Mouse (Mus musculus): ENCODE data around the gene Gpc6. TPM values are rescaled to one million over a fixed set of nuclear protein-coding genes. Genes with fewer than 3 reads are reported as not detected.

Gpc6 gene
- total RNA-seq, 2 experiments from 2014 or later, result 11.7 to 12.7 TPM

- no peak for DNase-seq (ENCODE audit: extremely low spot score in 1 of 2, low spot score in 1 of 2)
Measured at GRCm38 (mm10) chr14:116947461-116947860, 22.3 kb downstream of the Gpc6 start.

- DNase-seq (ENCODE audit: extremely low spot score in 1 of 2, low spot score in 1 of 2), result no peak
Measured at GRCm38 (mm10) chr14:116947939-116948591, 22.9 kb downstream of the Gpc6 start.

- no peak for DNase-seq (ENCODE audit: extremely low spot score in 1 of 2, low spot score in 1 of 2)
Measured at GRCm38 (mm10) chr14:116957154-116957553, 32.0 kb downstream of the Gpc6 start.

GRCm38 (mm10) chr14:116964837-116965236 is 39.7 kb downstream of the Gpc6 start:
- no peak for DNase-seq (ENCODE audit: extremely low spot score in 1 of 2, low spot score in 1 of 2)

GRCm38 (mm10) chr14:116974708-116975107 is 49.6 kb downstream of the Gpc6 start:
- DNase-seq (ENCODE audit: extremely low spot score in 1 of 2, low spot score in 1 of 2), result no peak

GRCm38 (mm10) chr14:116975224-116975623 is 50.1 kb downstream of the Gpc6 start:
- DNase-seq (ENCODE audit: extremely low spot score in 1 of 2, low spot score in 1 of 2), result no peak

- no peak for DNase-seq (ENCODE audit: extremely low spot score in 1 of 2, low spot score in 1 of 2)
Measured at GRCm38 (mm10) chr14:116977259-116977658, 52.1 kb downstream of the Gpc6 start.

GRCm38 (mm10) chr14:116979714-116980382 is 54.7 kb downstream of the Gpc6 start:
- no peak for DNase-seq (ENCODE audit: extremely low spot score in 1 of 2, low spot score in 1 of 2)

- no peak for DNase-seq (ENCODE audit: extremely low spot score in 1 of 2, low spot score in 1 of 2)
Measured at GRCm38 (mm10) chr14:116981711-116982110, 56.6 kb downstream of the Gpc6 start.

GRCm38 (mm10) chr14:116987341-116987740 is 62.2 kb downstream of the Gpc6 start:
- no peak for DNase-seq (ENCODE audit: extremely low spot score in 1 of 2, low spot score in 1 of 2)

- no peak for DNase-seq (ENCODE audit: extremely low spot score in 1 of 2, low spot score in 1 of 2)
Measured at GRCm38 (mm10) chr14:117000376-117000775, 75.3 kb downstream of the Gpc6 start.

GRCm38 (mm10) chr14:117002313-117002712 is 77.2 kb downstream of the Gpc6 start:
- no peak for DNase-seq (ENCODE audit: extremely low spot score in 1 of 2, low spot score in 1 of 2)

GRCm38 (mm10) chr14:117008781-117009180 is 83.7 kb downstream of the Gpc6 start:
- DNase-seq (ENCODE audit: extremely low spot score in 1 of 2, low spot score in 1 of 2), result no peak

GRCm38 (mm10) chr14:117012969-117013368 is 87.9 kb downstream of the Gpc6 start:
- DNase-seq (ENCODE audit: extremely low spot score in 1 of 2, low spot score in 1 of 2), result no peak

GRCm38 (mm10) chr14:117013554-117014117 is 88.5 kb downstream of the Gpc6 start:
- DNase-seq (ENCODE audit: extremely low spot score in 1 of 2, low spot score in 1 of 2), result no peak

- no peak for DNase-seq (ENCODE audit: extremely low spot score in 1 of 2, low spot score in 1 of 2)
Measured at GRCm38 (mm10) chr14:117015333-117015922, 90.3 kb downstream of the Gpc6 start.

- DNase-seq (ENCODE audit: extremely low spot score in 1 of 2, low spot score in 1 of 2), result no peak
Measured at GRCm38 (mm10) chr14:117022180-117022799, 97.2 kb downstream of the Gpc6 start.

- DNase-seq (ENCODE audit: extremely low spot score in 1 of 2, low spot score in 1 of 2), result no peak
Measured at GRCm38 (mm10) chr14:117034146-117034545, 109.0 kb downstream of the Gpc6 start.

- no peak for DNase-seq (ENCODE audit: extremely low spot score in 1 of 2, low spot score in 1 of 2)
Measured at GRCm38 (mm10) chr14:117041017-117041416, 115.9 kb downstream of the Gpc6 start.

- DNase-seq (ENCODE audit: extremely low spot score in 1 of 2, low spot score in 1 of 2), result no peak
Measured at GRCm38 (mm10) chr14:117048951-117049350, 123.8 kb downstream of the Gpc6 start.

GRCm38 (mm10) chr14:117050877-117051276 is 125.8 kb downstream of the Gpc6 start:
- no peak for DNase-seq (ENCODE audit: extremely low spot score in 1 of 2, low spot score in 1 of 2)

Measured in layer of hippocampus, postnatal 25 days (tissue).